Mouse (Mus musculus) G1E (cell line): Measurements from ENCODE around the gene Ppp2r5d.

Experiments used
- CTCF ChIP-seq: IDR thresholded peaks from 2 replicates; pipeline ENCODE4 v1.5.1; 2012; ENCODE audit warnings: low read depth, low read length, inconsistent platforms, mixed read lengths
- GATA1 ChIP-seq: IDR thresholded peaks from 2 replicates; pipeline ENCODE4 v1.6.1; 2012; ENCODE audit warnings: borderline replicate concordance, low read length, inconsistent platforms, mixed read lengths
- POLR2AphosphoS5 ChIP-seq: IDR thresholded peaks from 2 replicates; pipeline ENCODE4 v1.6.1; 2012; ENCODE audit warnings: low read depth, low read length, inconsistent platforms; ENCODE audit not compliant: insufficient replicate concordance

DNA sequence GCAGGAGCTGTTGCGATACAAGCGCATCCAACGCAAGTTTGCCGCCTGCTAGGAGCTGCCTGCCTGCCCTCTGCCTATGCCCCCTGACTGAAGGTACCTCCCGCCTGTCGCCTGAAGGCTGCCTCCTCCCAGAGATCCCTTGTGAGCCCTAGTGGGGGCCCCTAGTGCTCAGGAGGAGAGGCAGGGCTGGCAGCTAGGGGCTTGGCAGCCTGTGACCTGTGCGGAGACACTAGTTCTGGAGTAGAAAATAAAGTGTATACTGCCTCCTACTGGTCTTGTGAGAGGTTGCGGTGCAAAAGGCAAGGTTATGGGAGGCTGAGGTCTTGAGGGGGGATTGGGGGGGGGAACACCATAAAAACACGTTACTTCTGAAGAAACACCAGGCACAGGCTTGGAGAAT lies 20.4 kb upstream of the Ppp2r5d start:
- peak; percentile 25; the same call in 1 of the 2 replicates for TF ChIP-seq CTCF
- TF ChIP-seq POLR2AphosphoS5, result no peak
- no peak for TF ChIP-seq GATA1
